Mouse (Mus musculus) stomach, postnatal 0 days (tissue): ENCODE measurements at regions not wholly inside any gene's neighbourhood (a gene's known extent, or its start where the extent isn't known, plus 50 kb on each side); places are given as distances from the start of the nearest gene placed in this dataset.
A peak's percentile ranks its signal among the peaks of the same experiment; 100 is the strongest.

Experiments
- ATAC-seq: fragments of 200-750 bp; cut with Nextera tagmentation; 2 replicates; pipeline ENCODE4 v1.8.0; 2017; ENCODE audit not compliant: low FRiP score, low TSS enrichment
- DNase-seq: peaks from one replicate; pipeline ENCODE4 v3.0.0-alpha.2; 2016; ENCODE audit warnings: low spot score
- H3K27ac ChIP-seq: fragments of 300-500 bp; sonication (generic); replicated peaks from 2 replicates; pipeline ENCODE4 v1.5.1; 2014; ENCODE audit warnings: mild to moderate bottlenecking, control low read depth
- H3K27me3 ChIP-seq: fragments of 300-500 bp; sonication (generic); 2 replicates; pipeline ENCODE4 v1.6.1; 2014; ENCODE audit warnings: low read length; ENCODE audit not compliant: control insufficient read depth, insufficient read depth
- H3K36me3 ChIP-seq: fragments of 300-500 bp; sonication (generic); 2 replicates; pipeline ENCODE4 v1.6.1; 2014; ENCODE audit warnings: low read length, mixed read lengths; ENCODE audit not compliant: control insufficient read depth, insufficient read depth
- H3K4me1 ChIP-seq: fragments of 300-500 bp; sonication (generic); replicated peaks from 2 replicates; pipeline ENCODE4 v1.6.1; 2014; ENCODE audit warnings: antibody characterized with exemption; ENCODE audit not compliant: control insufficient read depth, insufficient read depth
- H3K4me2 ChIP-seq: fragments of 300-500 bp; sonication (generic); replicated peaks from 2 replicates; pipeline ENCODE4 v1.6.1; 2014; ENCODE audit warnings: low read depth, mild to moderate bottlenecking, control low read depth, moderate library complexity
- H3K4me3 ChIP-seq: fragments of 300-500 bp; sonication (generic); 2 replicates; pipeline ENCODE4 v1.5.1; 2014; ENCODE audit warnings: low read depth, low read length, control low read depth
- H3K9ac ChIP-seq: fragments of 300-500 bp; sonication (generic); 2 replicates; pipeline ENCODE4 v1.6.1; 2014; ENCODE audit warnings: mild to moderate bottlenecking, low read length, control low read depth, mixed read lengths
- H3K9me3 ChIP-seq: fragments of 300-500 bp; sonication (generic); 2 replicates; pipeline ENCODE4 v1.6.1; 2016; ENCODE audit warnings: low read length; ENCODE audit not compliant: control insufficient read depth
- CTCF ChIP-seq: IDR thresholded peaks from 2 replicates; pipeline ENCODE4 v1.5.1; 2016; ENCODE audit warnings: antibody characterized with exemption, low read depth, mild to moderate bottlenecking, moderate library complexity
- EP300 ChIP-seq: optimal IDR thresholded peaks from 2 replicates; pipeline ENCODE3; 2016; ENCODE audit warnings: antibody characterized with exemption
- WGBS: fragments of 180-500 bp; shearing (Covaris S2); extraction: QIAGEN DNeasy Blood & Tissue Kit; methylation state at CpG from one replicate; pipeline ENCODE4 v1.1.7; 2014; 5-methylcytosine and 5-hydroxymethylcytosine counted together

DNA sequence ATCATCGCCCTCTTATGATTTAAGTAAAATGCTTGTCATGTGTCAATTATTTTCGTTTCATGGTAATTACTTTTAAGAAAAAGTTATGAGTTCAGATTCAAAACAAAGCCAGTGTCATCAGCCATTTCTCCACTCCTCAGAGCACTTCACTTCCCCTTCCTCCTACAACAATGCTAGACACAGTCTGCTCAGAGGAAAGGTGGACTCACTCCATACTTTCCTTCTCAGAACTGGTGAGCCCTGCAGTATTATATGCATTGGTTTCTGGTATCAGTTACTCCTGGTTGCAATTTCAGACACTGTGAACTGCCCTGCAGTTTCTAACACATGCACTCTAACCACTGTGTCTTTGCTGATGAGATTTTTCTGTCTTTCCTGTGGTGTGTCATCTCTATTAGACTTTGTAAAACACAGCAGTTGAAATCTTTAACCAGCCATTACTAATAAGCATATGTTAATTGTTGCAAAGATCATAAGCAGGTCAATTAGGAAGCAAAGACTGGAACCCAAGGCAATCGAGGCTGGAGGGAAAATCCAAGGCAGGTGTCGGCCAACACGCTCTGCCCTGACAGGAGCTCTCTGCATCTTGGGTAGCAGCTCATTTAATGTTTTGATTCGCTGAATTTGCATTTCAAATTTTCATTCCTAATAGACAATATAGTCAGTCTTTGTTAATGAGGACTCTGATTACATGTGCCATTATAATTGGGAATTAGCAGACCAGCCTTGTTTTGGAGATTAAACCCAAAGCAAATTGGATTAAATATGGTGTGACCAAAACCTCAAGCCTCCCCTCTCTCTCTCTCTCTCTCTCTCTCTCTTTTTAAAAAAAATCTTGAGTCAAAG is 202.7 kb downstream of the Pou4f1 start:
- no peak overlapping the region for H3K4me2 ChIP-seq
- DNase-seq, result no peak
- H3K9me3 ChIP-seq, result no peaks in the 10 kb centered on the region
- H3K9ac ChIP-seq, result no peak overlapping the region
- no peak overlapping the region for H3K4me3 ChIP-seq
- H3K4me1 ChIP-seq, result no peaks in the 10 kb centered on the region
- H3K36me3 ChIP-seq, result no peaks in the 10 kb centered on the region
- H3K27me3 ChIP-seq, result no peaks in the 10 kb centered on the region
- H3K27ac ChIP-seq, result no peak overlapping the region
- WGBS, result 68% methylated on average over 6 of the region's 6 CpGs
- no peak for ATAC-seq
- TF ChIP-seq EP300 (no peak), CTCF (no peak)

DNA sequence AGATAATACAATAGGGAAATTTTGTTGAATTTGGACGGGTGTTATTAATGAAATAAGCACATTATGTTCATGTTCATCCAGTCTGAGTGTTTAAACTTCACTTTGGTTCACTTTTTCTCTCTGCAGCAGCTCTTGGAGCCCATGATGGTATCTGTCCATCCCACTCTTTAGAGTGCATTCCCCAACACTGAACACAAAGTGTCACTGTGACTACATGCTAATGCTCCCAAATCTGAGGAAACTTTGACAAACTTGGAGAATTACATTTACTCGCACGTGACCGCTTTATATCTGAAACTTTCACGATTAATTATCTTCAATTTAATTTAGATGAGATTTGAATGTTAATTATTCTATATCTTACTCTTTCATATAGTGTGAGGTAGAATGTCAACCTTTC is 250.8 kb downstream of the Pou4f1 start:
- Histone ChIP-seq H3K27ac (no peak overlapping the region), H3K4me3 (no peak overlapping the region), H3K9ac (no peak overlapping the region), H3K4me2 (no peak overlapping the region), H3K27me3 (no peaks in the 10 kb centered on the region), H3K36me3 (no peaks in the 10 kb centered on the region), H3K4me1 (no peaks in the 10 kb centered on the region), H3K9me3 (no peaks in the 10 kb centered on the region)
- 72% methylated on average over 5 of the region's 5 CpGs for WGBS
- DNase-seq (no peak), ATAC-seq (no peak)
- TF ChIP-seq CTCF (peak; percentile 43), EP300 (no peak)

DNA sequence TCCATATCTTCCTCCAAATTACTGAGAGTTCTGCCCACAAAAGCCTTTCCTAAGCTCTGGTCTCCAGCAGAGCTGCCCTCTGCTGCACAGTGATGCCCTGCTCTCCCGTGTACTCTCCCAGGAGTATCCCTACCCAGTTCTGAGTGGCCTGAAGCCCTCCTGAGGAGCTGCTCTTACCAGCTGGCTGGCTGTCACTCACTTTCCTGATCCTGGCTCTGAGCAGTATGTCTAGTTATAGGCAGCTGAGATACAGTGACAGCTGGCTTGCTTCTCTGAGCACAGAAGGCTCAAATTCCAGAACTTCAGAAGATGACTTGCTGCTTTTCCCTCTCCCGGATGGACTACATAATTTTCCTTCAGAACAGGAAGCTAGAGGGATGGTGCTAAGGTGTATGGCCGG is 257.1 kb downstream of the Pou4f1 start:
- no peaks in the 10 kb centered on the region for H3K9me3 ChIP-seq
- H3K27me3 ChIP-seq, result no peaks in the 10 kb centered on the region
- TF ChIP-seq CTCF (no peak), EP300 (no peak)
- no peaks in the 10 kb centered on the region for H3K36me3 ChIP-seq
- no peak overlapping the region for H3K27ac ChIP-seq
- no peak overlapping the region for H3K4me2 ChIP-seq
- H3K4me3 ChIP-seq, result no peak overlapping the region
- 49% methylated on average over 3 of the region's 3 CpGs for WGBS
- no peaks in the 10 kb centered on the region for H3K4me1 ChIP-seq
- DNase-seq (no peak), ATAC-seq (no peak)
- no peak overlapping the region for H3K9ac ChIP-seq

DNA sequence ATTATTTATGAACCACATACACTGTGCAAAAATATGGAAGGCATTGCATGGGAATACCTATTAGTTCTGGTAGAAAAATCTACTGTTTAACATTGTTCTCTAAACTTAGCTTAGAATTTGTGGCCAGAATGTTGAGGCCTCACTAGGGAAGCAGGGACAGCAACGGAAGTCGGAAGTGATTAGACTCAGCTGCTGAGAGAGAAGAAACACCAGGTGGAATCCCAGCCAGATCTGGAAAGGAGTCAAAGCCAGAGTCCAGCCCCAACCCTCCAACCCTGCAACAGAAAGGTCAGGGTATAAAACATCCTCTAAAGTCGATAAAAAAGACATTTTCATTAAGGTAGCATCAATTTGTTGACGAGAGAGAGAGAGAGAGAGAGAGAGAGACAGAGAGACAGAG is 258.9 kb downstream of the Pou4f1 start:
- Histone ChIP-seq H3K36me3 (no peaks in the 10 kb centered on the region), H3K9ac (no peak overlapping the region), H3K4me3 (no peak overlapping the region), H3K27me3 (no peaks in the 10 kb centered on the region), H3K4me1 (no peaks in the 10 kb centered on the region), H3K27ac (no peak overlapping the region), H3K9me3 (no peaks in the 10 kb centered on the region), H3K4me2 (no peak overlapping the region)
- WGBS, result 39% methylated on average over 4 of the region's 4 CpGs
- DNase-seq, result no peak
- TF ChIP-seq CTCF, result no peak
- TF ChIP-seq EP300, result no peak
- no peak for ATAC-seq

DNA sequence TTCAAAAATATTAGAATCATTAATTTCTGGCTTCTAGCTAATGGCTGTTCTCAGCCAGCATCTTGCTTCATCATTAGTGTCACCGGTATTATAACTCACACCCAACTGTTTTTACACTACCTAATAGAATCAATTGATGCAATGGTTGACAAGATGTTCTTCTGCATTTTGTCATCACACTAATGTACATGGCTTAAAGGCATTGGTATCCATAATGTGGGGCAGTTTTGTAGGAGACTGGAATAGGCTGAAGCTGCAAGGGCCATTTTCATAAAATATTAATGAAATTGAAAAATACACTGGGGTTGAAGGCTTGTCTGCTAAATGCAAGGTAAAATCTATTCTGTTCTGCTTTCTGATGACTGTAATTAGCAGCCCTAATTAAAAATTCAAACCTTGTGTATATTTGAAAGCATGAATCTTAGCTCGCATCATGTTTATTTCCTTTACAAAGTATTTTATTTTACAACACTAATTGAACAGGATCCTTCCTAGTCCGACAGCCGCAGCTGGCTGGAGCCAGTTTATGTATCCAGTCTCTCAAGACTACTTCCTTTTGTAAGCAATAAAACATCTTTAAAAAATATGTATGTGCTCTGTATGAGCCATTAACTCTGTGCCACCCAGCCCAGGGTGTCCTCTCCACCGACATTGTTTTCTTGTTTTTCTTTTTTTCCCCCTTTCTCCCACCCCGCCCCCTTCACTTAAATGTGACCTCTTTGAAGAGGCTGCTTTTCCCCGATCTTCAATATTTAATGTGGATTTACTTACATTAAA is 259.6 kb downstream of the Pou4f1 start:
- H3K4me1 ChIP-seq, result no peaks in the 10 kb centered on the region
- no peak overlapping the region for H3K27ac ChIP-seq
- no peak for ATAC-seq

DNA sequence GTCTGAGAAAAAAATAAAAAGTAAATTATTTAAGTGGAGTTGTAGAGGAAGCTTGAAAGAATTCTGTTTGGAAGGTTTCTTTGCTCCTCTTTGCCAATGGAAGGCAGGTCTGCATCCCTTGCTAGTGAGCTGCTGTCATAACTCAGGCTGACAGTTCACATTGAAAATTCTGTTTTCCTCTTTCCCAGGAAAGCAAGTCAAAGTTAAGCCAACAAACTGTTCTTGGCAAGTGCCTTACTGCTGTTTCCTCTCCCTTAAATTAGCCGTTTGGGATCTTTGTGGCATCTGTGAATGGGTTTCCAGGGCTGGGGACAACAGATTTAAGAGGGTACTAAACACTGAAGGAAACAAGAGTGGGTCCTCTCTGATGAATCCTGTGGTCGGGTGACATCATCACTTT is 261.2 kb downstream of the Pou4f1 start:
- Histone ChIP-seq H3K4me1 (no peaks in the 10 kb centered on the region), H3K9me3 (no peaks in the 10 kb centered on the region), H3K4me2 (no peak overlapping the region), H3K27me3 (no peaks in the 10 kb centered on the region), H3K9ac (no peak overlapping the region), H3K27ac (no peak overlapping the region), H3K36me3 (no peaks in the 10 kb centered on the region), H3K4me3 (no peak overlapping the region)
- no peak for TF ChIP-seq EP300
- no peak for TF ChIP-seq CTCF
- ATAC-seq, result no peak
- DNase-seq, result no peak
- WGBS, result 39% methylated on average over 2 of the region's 2 CpGs

More for the DNA sequence above, 259.6 kb downstream of the Pou4f1 start:
- Histone ChIP-seq H3K4me2 (no peak overlapping the region), H3K27me3 (no peaks in the 10 kb centered on the region), H3K36me3 (no peaks in the 10 kb centered on the region), H3K4me3 (no peak overlapping the region), H3K9me3 (no peaks in the 10 kb centered on the region), H3K9ac (no peak overlapping the region)
- no peak for DNase-seq
- TF ChIP-seq CTCF, result no peak
- TF ChIP-seq EP300, result no peak
- 59% methylated on average over 7 of the region's 7 CpGs for WGBS
